Mouse (Mus musculus): ENCODE results near the gene Rasgrp3.

Rasgrp3 gene

GRCm38 (mm10) chr17:75544262-75544661 lies 108.6 kb downstream of the Rasgrp3 start:
- peak; percentile 90 for DNase-seq

- no peak for DNase-seq
These were observed 115.2 kb downstream of the Rasgrp3 start for GRCm38 (mm10) chr17:75550771-75551413.

GRCm38 (mm10) chr17:75551512-75552400 lies 116.1 kb downstream of the Rasgrp3 start, which contains the start of gene Fam98a:
TSS of gene Fam98a (minus strand) at chr17:75551946.
- DNase-seq, result peak; percentile 100

- DNase-seq, result peak; percentile 68
These were observed 121.3 kb downstream of the Rasgrp3 start for GRCm38 (mm10) chr17:75557031-75557430.

GRCm38 (mm10) chr17:75558041-75558440 lies 122.3 kb downstream of the Rasgrp3 start:
- DNase-seq, result no peak

GRCm38 (mm10) chr17:75575608-75576007 lies 139.9 kb downstream of the Rasgrp3 start:
- no peak for DNase-seq
